Mouse (Mus musculus) midbrain, embryonic 12.5 days (tissue): ENCODE data around the gene Gm21953. TPM values are rescaled to one million over a fixed set of nuclear protein-coding genes. Genes with fewer than 3 reads are reported as not detected.
"Not testable (repeated sequence)": the region's sequence is repeated elsewhere in the genome, so short reads cannot be mapped to it uniquely, and the experiment has no call there.

ENCODE experiments used
- ATAC-seq: fragments of 200-750 bp; cut with Nextera tagmentation; 2 replicates; pipeline ENCODE4 v1.8.0; 2017; ENCODE audit warnings: low read depth, moderate TSS enrichment, moderate library complexity; ENCODE audit not compliant: low FRiP score
- H3K27ac ChIP-seq: fragments of 300-500 bp; sonication (generic); replicated peaks from 2 replicates; pipeline ENCODE4 v1.5.1; 2016; ENCODE audit warnings: mild to moderate bottlenecking
- H3K27me3 ChIP-seq: fragments of 300-500 bp; sonication (generic); 2 replicates; pipeline ENCODE4 v1.6.1; 2016; ENCODE audit warnings: mild to moderate bottlenecking
- H3K36me3 ChIP-seq: fragments of 300-500 bp; sonication (generic); 2 replicates; pipeline ENCODE4 v1.6.1; 2016
- H3K4me1 ChIP-seq: fragments of 300-500 bp; sonication (generic); 2 replicates; pipeline ENCODE4 v1.6.1; 2016
- H3K4me2 ChIP-seq: fragments of 300-500 bp; sonication (generic); replicated peaks from 2 replicates; pipeline ENCODE4 v1.6.1; 2016; ENCODE audit warnings: mild to moderate bottlenecking, moderate library complexity
- H3K4me3 ChIP-seq: fragments of 300-500 bp; sonication (generic); 2 replicates; pipeline ENCODE4 v1.5.1; 2016; ENCODE audit warnings: mild to moderate bottlenecking
- H3K9ac ChIP-seq: fragments of 300-500 bp; sonication (generic); replicated peaks from 2 replicates; pipeline ENCODE4 v1.6.1; 2016; ENCODE audit warnings: mild to moderate bottlenecking, moderate library complexity
- H3K9me3 ChIP-seq: fragments of 300-500 bp; sonication (generic); 2 replicates; pipeline ENCODE4 v1.6.1; 2016; ENCODE audit warnings: mild to moderate bottlenecking
- WGBS: fragments of 180-500 bp; shearing (Covaris S2); methylation state at CpG from one replicate; pipeline ENCODE4 v1.1.7; 2016; 5-methylcytosine and 5-hydroxymethylcytosine counted together
- polyA plus RNA-seq: library from polyadenylated mRNA; unstranded; fragments of >200 nt; fragmentation: Nextera tagmentation; extraction: Ambion mirVana; gene quantifications from 2 replicates; pipeline ENCODE4 v1.2.1, GENCODE M21; 2016

Gm21953 gene
- not detected in 2 replicates for polyA plus RNA-seq

DNA sequence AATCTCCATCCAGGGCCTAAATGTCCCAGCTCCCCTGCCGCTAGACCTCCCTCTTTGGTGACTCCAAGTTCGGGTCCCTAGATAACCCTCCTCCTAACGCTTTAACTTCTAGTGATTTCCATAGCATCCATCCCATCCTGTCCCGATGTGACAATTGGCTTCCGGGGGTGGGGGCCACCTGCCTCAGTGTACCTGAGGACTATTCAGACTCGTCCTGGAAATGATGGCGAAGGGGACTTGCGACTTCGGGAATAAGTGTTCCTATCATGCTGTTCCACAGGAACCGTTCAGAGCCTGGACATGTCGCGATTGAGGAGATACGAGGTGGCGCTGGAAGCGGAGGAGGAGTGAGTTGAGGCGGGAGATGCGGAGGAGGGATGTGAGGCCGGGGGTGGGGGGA lies at the start of gene Gm21953:
Gm21953 (plus strand) TSS at position 301 of the 400 bp plus-strand sequence.
- not testable (repeated sequence) for ATAC-seq, H3K9ac ChIP-seq, H3K4me1 ChIP-seq, H3K4me2 ChIP-seq, H3K27me3 ChIP-seq, H3K36me3 ChIP-seq, H3K4me3 ChIP-seq, H3K27ac ChIP-seq, H3K9me3 ChIP-seq
- WGBS, result no CpG with 5 or more reads among the region's 18 CpGs

DNA sequence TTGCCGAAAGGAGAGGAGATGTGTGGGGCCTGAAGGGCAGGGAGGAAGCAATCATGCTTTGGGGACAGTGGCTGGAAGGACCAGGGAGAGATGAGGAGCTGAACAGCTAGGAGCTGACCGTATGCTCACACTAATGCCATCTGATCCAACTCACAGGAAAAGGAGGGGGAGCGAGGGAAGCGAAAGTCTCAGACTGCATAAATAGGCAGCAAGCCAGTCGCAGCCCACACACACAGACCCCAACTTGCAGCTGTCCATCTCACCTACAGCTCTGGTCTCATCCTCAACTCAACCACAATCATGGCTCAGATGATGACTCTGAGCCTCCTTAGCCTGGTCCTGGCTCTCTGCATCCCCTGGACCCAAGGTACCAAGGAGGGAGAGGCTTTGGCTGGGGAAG lies 38.6 kb upstream of the Gm21953 start, which contains the start of gene Ccl21b:
Ccl21b (plus strand) TSS at position 301 of the 400 bp plus-strand sequence.
- H3K4me3 ChIP-seq, H3K36me3 ChIP-seq, ATAC-seq, H3K27me3 ChIP-seq, H3K9me3 ChIP-seq, H3K9ac ChIP-seq, H3K4me1 ChIP-seq, H3K27ac ChIP-seq, H3K4me2 ChIP-seq: not testable (repeated sequence)
- WGBS, result no CpG with 5 or more reads among the region's 5 CpGs

DNA sequence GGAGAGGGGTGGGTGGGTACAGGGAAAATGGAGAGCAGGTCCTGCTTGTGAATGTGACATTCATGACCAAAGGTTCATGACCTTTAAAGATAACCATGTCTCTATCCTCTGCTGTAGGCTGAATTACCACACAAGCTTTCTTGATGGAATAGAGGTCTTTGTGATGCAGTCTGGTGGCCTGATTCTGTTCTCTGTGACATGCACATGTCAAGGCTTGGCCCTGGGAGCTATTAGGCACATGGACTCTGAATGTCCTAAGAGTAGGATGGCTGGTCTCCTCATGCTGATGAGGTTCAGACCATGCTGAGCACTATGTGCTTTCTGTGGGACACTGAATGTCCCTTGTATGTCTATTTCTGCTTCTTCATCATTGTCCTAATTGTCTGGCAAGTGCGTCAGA lies 24.0 kb downstream of the Gm21953 start, which contains the start of gene Fam205a3:
Fam205a3 (plus strand) TSS at position 301 of the 400 bp plus-strand sequence.
- H3K9ac ChIP-seq, H3K4me1 ChIP-seq, H3K27ac ChIP-seq, H3K4me2 ChIP-seq, H3K27me3 ChIP-seq, ATAC-seq, H3K4me3 ChIP-seq, H3K36me3 ChIP-seq, H3K9me3 ChIP-seq: not testable (repeated sequence)
- no CpG with 5 or more reads among the region's 1 CpGs for WGBS

Other genes with a start within 250 kb of the Gm21953 start
- not detected in 2 replicates for gene Gm3893, start 203.1 kb upstream of the Gm21953 start, polyA plus RNA-seq
- not detected in 2 replicates for gene Gm13304, start 179.4 kb upstream of the Gm21953 start, polyA plus RNA-seq
- gene Gm13306, start 140.8 kb upstream of the Gm21953 start, polyA plus RNA-seq, result not detected in 2 replicates
- 0.54 TPM in 1 of 2 replicates, not detected in the other for gene Gm13305, start 125.7 kb upstream of the Gm21953 start, polyA plus RNA-seq
- not detected in 2 replicates for gene Gm10600, start 53.6 kb upstream of the Gm21953 start, polyA plus RNA-seq
- not detected in 2 replicates for gene Ccl21b, start 38.5 kb upstream of the Gm21953 start, polyA plus RNA-seq
- gene Fam205a3, start 24.1 kb downstream of the Gm21953 start, polyA plus RNA-seq, result not detected in 2 replicates
- gene Gm21586, start 145.1 kb downstream of the Gm21953 start, polyA plus RNA-seq, result not detected in 2 replicates
- gene Gm2163, start 172.5 kb downstream of the Gm21953 start, polyA plus RNA-seq, result 0.10 TPM in 1 of 2 replicates, not detected in the other
- gene Fam205a2, start 233.9 kb downstream of the Gm21953 start, polyA plus RNA-seq, result not detected in 2 replicates